Mouse (Mus musculus) ES-CJ7 (cell line): ENCODE measurements at regions not wholly inside any gene's neighbourhood (a gene's known extent, or its start where the extent isn't known, plus 50 kb on each side); places are given as distances from the start of the nearest gene placed in this dataset.
"Not testable (repeated sequence)": the region's sequence is repeated elsewhere in the genome, so short reads cannot be mapped to it uniquely, and the experiment has no call there.

Source experiments
- DNase-seq: peaks from one replicate; pipeline ENCODE4 v3.0.0; 2011; ENCODE audit warnings: low read depth, low spot score

DNA sequence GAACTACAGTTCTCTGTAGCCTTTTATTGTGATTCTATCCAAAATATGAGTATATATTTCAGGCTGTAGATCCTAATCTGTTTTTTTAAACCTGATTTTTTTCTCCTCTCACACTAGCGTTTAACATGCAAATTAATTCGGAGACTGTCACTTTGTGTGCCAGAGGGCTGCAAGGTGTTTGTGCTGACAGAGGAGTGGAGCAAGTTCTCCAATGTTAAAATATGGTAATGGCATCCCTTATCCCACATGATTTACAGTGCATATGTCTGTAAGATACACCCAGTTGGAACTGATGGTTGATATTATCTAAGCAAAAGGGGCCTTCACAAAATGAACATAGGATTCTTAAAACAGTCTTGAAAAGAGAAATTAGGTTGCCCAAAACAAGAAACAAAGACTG, 90.1 kb upstream of the Hdac2 start:
- no peak for DNase-seq

DNA sequence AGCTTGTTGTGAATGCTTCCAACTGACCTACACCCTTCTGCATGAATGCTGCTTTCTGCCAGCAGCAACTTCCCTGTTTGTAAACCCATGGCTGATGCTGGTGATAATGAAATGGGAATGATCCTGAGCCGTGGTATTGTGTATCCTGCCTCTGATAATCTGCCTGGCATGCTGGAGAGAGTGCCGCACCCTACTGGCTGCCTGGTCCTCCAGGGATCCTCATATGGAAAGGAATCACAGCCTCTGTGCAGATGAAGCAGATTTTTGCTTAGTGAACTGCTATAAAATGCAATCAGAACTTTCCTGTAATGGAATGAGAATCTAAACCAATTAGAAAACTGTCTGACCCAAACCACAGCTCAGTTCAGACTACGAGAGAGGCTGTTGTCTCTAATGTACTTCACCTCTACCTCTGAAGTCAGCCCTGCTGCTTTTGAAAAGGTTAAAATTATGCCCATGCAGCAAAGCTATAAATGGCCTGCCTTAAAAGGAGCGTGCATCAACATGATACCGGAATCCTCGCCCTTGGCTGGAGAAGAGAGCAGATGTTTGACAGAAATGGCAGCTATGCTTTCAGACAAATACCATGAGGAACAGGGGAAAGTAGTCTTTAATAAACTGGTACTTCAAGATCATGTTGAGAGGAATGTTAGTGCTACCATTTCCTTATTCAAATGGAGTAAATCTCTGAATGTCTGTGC, 76.3 kb upstream of the Hdac2 start:
- no peak for DNase-seq

DNA sequence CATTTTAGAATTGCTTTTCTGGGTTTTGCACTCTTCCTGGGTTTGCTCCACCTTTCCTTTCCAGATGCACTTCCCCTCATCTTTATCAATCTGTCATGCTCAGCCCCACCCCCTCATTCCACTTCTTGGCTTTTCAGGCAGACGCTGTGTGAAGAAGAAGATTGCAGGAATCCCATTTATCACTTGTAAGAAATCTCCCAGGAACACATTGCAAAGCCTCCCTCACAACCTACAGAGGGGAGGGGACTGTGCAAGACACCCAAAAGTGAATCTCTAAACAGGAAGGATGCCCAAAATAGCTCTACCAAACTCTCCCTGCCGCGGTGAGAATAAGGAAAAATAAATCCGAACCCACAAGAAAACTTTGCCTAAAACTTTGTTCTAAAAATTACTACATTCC, 65.5 kb upstream of the Hdac2 start:
- no peak for DNase-seq

DNA sequence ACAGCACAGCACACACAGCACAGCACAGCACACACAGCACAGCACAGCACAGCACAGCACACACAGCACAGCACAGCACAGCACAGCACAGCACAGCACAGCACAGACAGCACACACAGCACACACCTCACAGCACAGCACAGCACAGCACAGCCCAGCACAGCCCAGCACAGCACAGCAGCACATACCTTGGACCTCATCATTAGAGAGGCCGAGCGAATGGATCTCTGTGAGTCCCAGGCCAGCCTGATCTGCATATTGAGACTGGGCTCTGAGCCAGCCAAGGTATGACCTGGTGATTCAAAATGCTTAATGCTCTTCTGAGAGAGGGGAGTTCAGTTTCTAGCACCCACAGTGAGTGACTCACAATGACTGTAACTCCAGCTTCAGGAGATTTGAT, 56.3 kb upstream of the Hdac2 start:
- DNase-seq, result not testable (repeated sequence)

DNA sequence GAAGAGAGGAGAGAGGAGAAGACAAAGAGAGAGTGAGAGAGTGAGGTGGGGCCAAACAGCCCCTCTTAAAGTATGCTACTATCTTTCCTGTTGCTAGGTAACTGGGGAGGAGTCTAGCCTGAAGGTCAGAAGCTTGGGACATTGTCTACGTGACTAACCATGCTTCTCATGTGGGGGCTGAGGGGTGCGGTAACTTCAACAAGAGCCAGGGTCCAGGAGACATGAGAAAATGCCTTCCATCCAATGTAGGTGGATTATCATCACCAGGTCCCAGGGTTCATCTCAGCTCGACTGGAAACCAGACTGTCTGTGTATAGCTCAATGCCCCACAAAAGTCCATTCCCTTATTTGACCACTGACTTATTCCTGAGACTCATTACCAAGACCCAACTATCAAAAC, 50.6 kb upstream of the Hdac2 start:
- peak; percentile 75 for DNase-seq

DNA sequence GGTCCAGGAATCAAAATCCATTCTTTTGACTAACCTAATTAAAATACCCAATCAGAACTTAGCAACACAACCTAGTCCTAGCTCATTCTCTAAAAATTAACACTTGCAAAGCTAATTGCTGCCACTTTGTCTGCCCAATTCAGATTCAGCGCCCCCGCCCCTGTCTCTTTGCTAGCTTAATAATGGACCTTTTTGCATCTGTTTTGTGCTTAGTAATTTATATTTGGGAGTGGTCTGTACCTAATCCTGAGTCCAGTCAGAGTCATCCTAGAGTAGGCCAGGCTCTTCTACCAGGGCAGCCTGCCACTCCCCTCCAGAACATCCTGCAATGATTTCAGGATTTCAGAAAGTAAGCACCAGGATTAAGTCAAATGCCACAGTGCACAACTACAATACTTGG, 50.2 kb upstream of the Hdac2 start:
- peak; percentile 58 for DNase-seq
